In genomic region chr12:18237549-18237948, GRCm38 (mm10) we compare ENCODE assay signal across 22 mouse cellular contexts.
A peak's percentile ranks its signal among the peaks of the same experiment; 100 is the strongest.
DNase-seq lines count a peak whose midpoint lies in the region; ATAC-seq and TF ChIP-seq lines count a peak whose summit lies in the region.
"Had no signal": no experiment of that assay in that cellular context is flagged by ENCODE, and none has a peak within 500 bp of the region (broad histone marks: within the 10 kb centered on the region; RNA-seq: fewer than 3 reads in every experiment).

No protein-coding gene starts in this region.

- POLR2A ChIA-PET in Patski (lab: Charles Lee): no interaction called here

- DNase-seq in A20 (ENCODE audit: low read depth, low spot score) (peak; percentile 36), ES-CJ7 (ENCODE audit: low read depth, low spot score) (peak; percentile 56), Patski (ENCODE audit: low read depth, low spot score) (no peak), ZHBTc4 (ENCODE audit: low read depth, low spot score) (peak; percentile 74)
- no peak for DNase-seq in gastrocnemius, adult 18-20 months (ENCODE audit: low spot score)
- DNase-seq in midbrain, embryonic 11.5 days (ENCODE audit: low spot score, missing footprints): no peak
- no peak for DNase-seq in liver, embryonic 11.5 days (ENCODE audit: low spot score)
- DNase-seq: adrenal gland, adult 2 months; adrenal gland, postnatal 10 days; adrenal gland, postnatal 25 days; cerebellum, adult 11-12 months; cerebellum, adult 8-10 months; cerebellum, adult 9-11 months; cerebellum, postnatal 14 days; cerebellum, postnatal 36 days; embryo, embryonic 11 days; forebrain, postnatal 0 days had no signal

- no peaks in the 10 kb centered on the region for H3K27me3 ChIP-seq in Patski
- H3K27me3 ChIP-seq in midbrain, embryonic 11.5 days (ENCODE audit: control insufficient read depth, insufficient read depth, low read length): no peaks in the 10 kb centered on the region
- no peaks in the 10 kb centered on the region for H3K27me3 ChIP-seq in liver, embryonic 11.5 days (replicated peaks; ENCODE audit: control insufficient read depth, insufficient read depth, low read length)
- H3K27me3 ChIP-seq: embryonic facial prominence, embryonic 12.5 days; forebrain, embryonic 13.5 days; forebrain, embryonic 15.5 days had no signal

- peak; percentile 77 for ATAC-seq in Patski
- ATAC-seq in midbrain, embryonic 11.5 days (ENCODE audit: low FRiP score): no peak
- no peak for ATAC-seq in liver, embryonic 11.5 days (replicated peaks; ENCODE audit: low FRiP score)
- ATAC-seq: forebrain, embryonic 13.5 days; forebrain, embryonic 15.5 days; forebrain, postnatal 0 days had no signal

- no peak overlapping the region for H3K4me2 ChIP-seq in midbrain, embryonic 11.5 days
- no peak overlapping the region for H3K4me2 ChIP-seq in liver, embryonic 11.5 days
- H3K4me2 ChIP-seq: embryonic facial prominence, embryonic 12.5 days; forebrain, embryonic 13.5 days; forebrain, embryonic 15.5 days had no signal

- CTCF ChIA-PET in Patski (lab: Charles Lee): interaction anchor here (1.2 kb wide), 1 partner anchor 12 kb away, joined by 3 read pairs; no protein-coding TSS in a partner anchor

- H3K4me3 ChIP-seq in midbrain, embryonic 11.5 days (ENCODE audit: low read depth, low read length): no peak overlapping the region
- H3K4me3 ChIP-seq in liver, embryonic 11.5 days (ENCODE audit: low read depth, low read length): no peak overlapping the region
- H3K4me3 ChIP-seq: embryonic facial prominence, embryonic 10.5 days; embryonic facial prominence, embryonic 12.5 days; forebrain, embryonic 13.5 days; forebrain, embryonic 15.5 days had no signal

- H3K27ac ChIP-seq in midbrain, embryonic 11.5 days (ENCODE audit: low read depth, low read length): no peak overlapping the region
- H3K27ac ChIP-seq in liver, embryonic 11.5 days (ENCODE audit: low read depth, low read length): no peak overlapping the region
- H3K27ac ChIP-seq: embryonic facial prominence, embryonic 10.5 days; embryonic facial prominence, embryonic 12.5 days; forebrain, embryonic 13.5 days; forebrain, embryonic 15.5 days had no signal

- in situ Hi-C loops in Patski (cut with MboI; ENCODE audit: low pct_unique_long_range_greater_than_20kb): loop anchor here (25.0 kb wide), 1 partner anchor 925 kb away; no protein-coding TSS in a partner anchor

- 77% methylated on average over 9 of the region's 9 CpGs for WGBS in midbrain, embryonic 11.5 days
- 73% methylated on average over 9 of the region's 9 CpGs for WGBS in liver, embryonic 11.5 days

- peaks cover 38% of the 10 kb centered on the region for H3K9me3 ChIP-seq in midbrain, embryonic 11.5 days (ENCODE audit: control insufficient read depth, low read length)
- peaks cover 24% of the 10 kb centered on the region for H3K9me3 ChIP-seq in liver, embryonic 11.5 days (ENCODE audit: control insufficient read depth, low read length)

- no peak overlapping the region for H3K9ac ChIP-seq in midbrain, embryonic 11.5 days (ENCODE audit: low read length)
- H3K9ac ChIP-seq in liver, embryonic 11.5 days (ENCODE audit: low read depth, low read length): no peak overlapping the region
- H3K9ac ChIP-seq: embryonic facial prominence, embryonic 12.5 days; forebrain, embryonic 13.5 days; forebrain, embryonic 15.5 days; forebrain, postnatal 0 days had no signal

- no peaks in the 10 kb centered on the region for H3K36me3 ChIP-seq in midbrain, embryonic 11.5 days (ENCODE audit: control insufficient read depth, insufficient read depth, low read length)
- H3K36me3 ChIP-seq in liver, embryonic 11.5 days (ENCODE audit: control insufficient read depth, insufficient read depth, low read length): no peaks in the 10 kb centered on the region
- H3K36me3 ChIP-seq: embryonic facial prominence, embryonic 10.5 days; embryonic facial prominence, embryonic 12.5 days; forebrain, embryonic 15.5 days; G1E had no signal

- no peaks in the 10 kb centered on the region for H3K4me1 ChIP-seq in midbrain, embryonic 11.5 days (ENCODE audit: control insufficient read depth, insufficient read depth, low read length)
- no peaks in the 10 kb centered on the region for H3K4me1 ChIP-seq in liver, embryonic 11.5 days (replicated peaks; ENCODE audit: control insufficient read depth, insufficient read depth, low read length)
- H3K4me1 ChIP-seq: embryonic facial prominence, embryonic 10.5 days; embryonic facial prominence, embryonic 12.5 days; forebrain, embryonic 13.5 days; forebrain, embryonic 15.5 days had no signal

- peak; percentile 73 for TF ChIP-seq CTCF in Patski (IDR thresholded peaks at IDR 0.05)

Comparison
In these comparisons a context has a peak if more than half of its experiments do, and no peak if none do; other contexts are left out.
1. DNase-seq: peak in A20 (single experiment), ES-CJ7 (single experiment) and ZHBTc4 (single experiment); none in Patski (single experiment), gastrocnemius, adult 18-20 months (single experiment), midbrain, embryonic 11.5 days (single experiment) and liver, embryonic 11.5 days (single experiment).